Mouse (Mus musculus) myocyte (in vitro differentiated cells): Measurements from ENCODE around the gene Atp6v0d1. TPM values are rescaled to one million over a fixed set of nuclear protein-coding genes. Genes with fewer than 3 reads are reported as not detected.

ENCODE experiments used
- H3K27me3 ChIP-seq: one replicate; pipeline ENCODE4 v1.6.1; 2011; ENCODE audit not compliant: control insufficient read depth, insufficient read depth, insufficient read length
- H3K36me3 ChIP-seq: one replicate; pipeline ENCODE4 v1.6.1; 2011; ENCODE audit not compliant: control insufficient read depth, insufficient read depth
- H3K4me2 ChIP-seq: one replicate; pipeline ENCODE4 v1.6.1; 2011; ENCODE audit warnings: low read depth, control low read depth
- H3K4me3 ChIP-seq: one replicate; pipeline ENCODE4 v1.5.1; 2011; ENCODE audit warnings: mild to moderate bottlenecking, control low read depth, moderate library complexity
- H3K79me2 ChIP-seq: one replicate; pipeline ENCODE4 v1.6.1; 2011; ENCODE audit not compliant: control insufficient read depth, insufficient read depth
- H3ac ChIP-seq: one replicate; pipeline ENCODE4 v1.6.1; 2011; ENCODE audit not compliant: control insufficient read depth, insufficient read length
- CEBPB ChIP-seq: IDR thresholded peaks from 2 replicates; pipeline ENCODE4 v1.6.1; 2011; ENCODE audit warnings: mild to moderate bottlenecking, moderate library complexity; ENCODE audit not compliant: poor library complexity, insufficient read depth, severe bottlenecking
- E2F4 ChIP-seq: IDR thresholded peaks from one replicate; pipeline ENCODE4 v1.6.1; 2011; ENCODE audit warnings: mild to moderate bottlenecking, control low read depth, moderate library complexity; ENCODE audit not compliant: insufficient read depth
- MAX ChIP-seq: IDR thresholded peaks from one replicate; pipeline ENCODE4 v1.6.1; 2011; ENCODE audit warnings: low read depth, mild to moderate bottlenecking, control low read depth
- MYOD1 ChIP-seq, 3 experiments: IDR thresholded peaks; one replicate each; pipeline ENCODE4 v1.6.1; 2011; ENCODE audit warnings: control low read depth in 2 of 3, low read depth in 2 of 3, mild to moderate bottlenecking in 2 of 3, moderate library complexity in 1 of 3; ENCODE audit not compliant: insufficient read length in 2 of 3, control insufficient read depth in 1 of 3
- MYOG ChIP-seq, 3 experiments: IDR thresholded peaks; one replicate each; pipeline ENCODE4 v1.6.1; 2011; ENCODE audit warnings: control low read depth in 2 of 3, low read depth in 2 of 3, mild to moderate bottlenecking in 2 of 3; ENCODE audit not compliant: insufficient read length in 2 of 3, control insufficient read depth in 1 of 3, insufficient read depth in 1 of 3
- POLR2A ChIP-seq: IDR thresholded peaks from one replicate; pipeline ENCODE4 v1.6.1; 2011; ENCODE audit warnings: low read depth, mild to moderate bottlenecking, control low read depth, moderate library complexity; ENCODE audit not compliant: insufficient read length
- POLR2AphosphoS2 ChIP-seq: IDR thresholded peaks from one replicate; pipeline ENCODE4 v1.6.1; 2011; ENCODE audit warnings: low read depth, control low read depth; ENCODE audit not compliant: insufficient read length
- REST ChIP-seq: IDR thresholded peaks from one replicate; pipeline ENCODE4 v1.6.1; 2011; ENCODE audit warnings: mild to moderate bottlenecking, control low read depth, moderate library complexity; ENCODE audit not compliant: insufficient read depth, insufficient read length
- SRF ChIP-seq: IDR thresholded peaks from one replicate; pipeline ENCODE4 v1.6.1; 2011; ENCODE audit warnings: low read depth; ENCODE audit not compliant: control insufficient read depth, insufficient read length
- TCF12 ChIP-seq: IDR thresholded peaks from one replicate; pipeline ENCODE4 v1.6.1; 2011; ENCODE audit warnings: mild to moderate bottlenecking, control low read depth; ENCODE audit not compliant: poor library complexity, insufficient read depth, severe bottlenecking
- TCF3 ChIP-seq: IDR thresholded peaks from one replicate; pipeline ENCODE4 v1.6.1; 2011; ENCODE audit warnings: low read depth, control low read depth; ENCODE audit not compliant: insufficient read length
- USF1 ChIP-seq: IDR thresholded peaks from one replicate; pipeline ENCODE4 v1.6.1; 2011; ENCODE audit warnings: low read depth, mild to moderate bottlenecking, control low read depth, moderate library complexity
- polyA plus RNA-seq: library from polyadenylated mRNA; unstranded; fragments of >200 nt; fragmentation: generic; extraction: Trizol; gene quantifications from one replicate; pipeline ENCODE4 v1.2.1, GENCODE M21; 2012; ENCODE audit warnings: missing spikeins

Atp6v0d1 gene
- polyA plus RNA-seq, 1 experiment = 126 TPM

- no peak for TF ChIP-seq E2F4
- TF ChIP-seq MYOD1 (IDR thresholded peaks at IDR 0.05; ENCODE audit: control insufficient read depth in 1 of 3, insufficient read length in 2 of 3, low read depth in 2 of 3) = no peak
- no peak for TF ChIP-seq USF1
- no peak for TF ChIP-seq POLR2AphosphoS2
- TF ChIP-seq POLR2A = no peak
- TF ChIP-seq MAX = no peak
- no peak for TF ChIP-seq SRF
- TF ChIP-seq MYOG (IDR thresholded peaks at IDR 0.05; ENCODE audit: control insufficient read depth in 1 of 3, insufficient read depth in 1 of 3, insufficient read length in 2 of 3, low read depth in 2 of 3) = no peak
- TF ChIP-seq TCF12 = no peak
- TF ChIP-seq TCF3 = no peak
- TF ChIP-seq REST = no peak
- no peak for TF ChIP-seq CEBPB
- peaks cover 65% of the 10 kb centered on the region for H3K79me2 ChIP-seq
- no peak overlapping the region for H3K4me3 ChIP-seq
- no peaks in the 10 kb centered on the region for H3K36me3 ChIP-seq
- H3ac ChIP-seq = no peak overlapping the region
- peak overlapping the region; percentile 6 for H3K4me2 ChIP-seq
- H3K27me3 ChIP-seq = no peaks in the 10 kb centered on the region
Measured at GRCm38 (mm10) chr8:105609771-105610170, 43.9 kb upstream of the Atp6v0d1 start.

- peaks cover 65% of the 10 kb centered on the region for H3K79me2 ChIP-seq
- H3K4me3 ChIP-seq = no peak overlapping the region
- TF ChIP-seq MYOG (IDR thresholded peaks at IDR 0.05; ENCODE audit: control insufficient read depth in 1 of 3, insufficient read depth in 1 of 3, insufficient read length in 2 of 3, low read depth in 2 of 3) (no peak), REST (no peak), TCF3 (no peak), SRF (no peak), E2F4 (no peak), MYOD1 (IDR thresholded peaks at IDR 0.05; ENCODE audit: control insufficient read depth in 1 of 3, insufficient read length in 2 of 3, low read depth in 2 of 3) (no peak), MAX (no peak), USF1 (no peak), POLR2AphosphoS2 (no peak), TCF12 (no peak), POLR2A (no peak), CEBPB (no peak)
- no peak overlapping the region for H3ac ChIP-seq
- no peaks in the 10 kb centered on the region for H3K36me3 ChIP-seq
- no peaks in the 10 kb centered on the region for H3K27me3 ChIP-seq
- peak overlapping the region; percentile 6 for H3K4me2 ChIP-seq
Measured at GRCm38 (mm10) chr8:105609355-105609754, 43.5 kb upstream of the Atp6v0d1 start.

GRCm38 (mm10) chr8:105607684-105608083 is 41.8 kb upstream of the Atp6v0d1 start:
- TF ChIP-seq E2F4 = no peak
- no peak for TF ChIP-seq MAX
- TF ChIP-seq REST = no peak
- TF ChIP-seq SRF = no peak
- no peak for TF ChIP-seq TCF12
- no peak for TF ChIP-seq POLR2AphosphoS2
- TF ChIP-seq TCF3 = no peak
- TF ChIP-seq CEBPB = no peak
- no peak for TF ChIP-seq USF1
- no peak for TF ChIP-seq MYOG (IDR thresholded peaks at IDR 0.05; ENCODE audit: control insufficient read depth in 1 of 3, insufficient read depth in 1 of 3, insufficient read length in 2 of 3, low read depth in 2 of 3)
- no peak for TF ChIP-seq MYOD1 (IDR thresholded peaks at IDR 0.05; ENCODE audit: control insufficient read depth in 1 of 3, insufficient read length in 2 of 3, low read depth in 2 of 3)
- no peak for TF ChIP-seq POLR2A
- H3K4me2 ChIP-seq = no peak overlapping the region
- H3K79me2 ChIP-seq = peaks cover 61% of the 10 kb centered on the region
- no peak overlapping the region for H3ac ChIP-seq
- H3K36me3 ChIP-seq = no peaks in the 10 kb centered on the region
- H3K27me3 ChIP-seq = no peaks in the 10 kb centered on the region
- peak overlapping the region; percentile 84 for H3K4me3 ChIP-seq

- Histone ChIP-seq H3K79me2 (peaks cover 55% of the 10 kb centered on the region), H3K27me3 (no peaks in the 10 kb centered on the region), H3K4me2 (peak overlapping the region; percentile 98), H3K4me3 (peak overlapping the region; percentile 84), H3ac (no peak overlapping the region), H3K36me3 (no peaks in the 10 kb centered on the region)
- no peak for TF ChIP-seq REST
- TF ChIP-seq MYOG (IDR thresholded peaks at IDR 0.05; ENCODE audit: control insufficient read depth in 1 of 3, insufficient read depth in 1 of 3, insufficient read length in 2 of 3, low read depth in 2 of 3) = no peak
- no peak for TF ChIP-seq E2F4
- no peak for TF ChIP-seq MYOD1 (IDR thresholded peaks at IDR 0.05; ENCODE audit: control insufficient read depth in 1 of 3, insufficient read length in 2 of 3, low read depth in 2 of 3)
- TF ChIP-seq USF1 = no peak
- no peak for TF ChIP-seq TCF3
- no peak for TF ChIP-seq TCF12
- TF ChIP-seq MAX = no peak
- TF ChIP-seq POLR2AphosphoS2 = no peak
- TF ChIP-seq SRF = no peak
- TF ChIP-seq POLR2A = no peak
- no peak for TF ChIP-seq CEBPB
Measured at GRCm38 (mm10) chr8:105607062-105607461, 41.2 kb upstream of the Atp6v0d1 start.
